27 mouse cellular contexts compared by ENCODE assay signal in genomic region chr6:28692659-28693058, GRCm38 (mm10).
"Had no signal": no experiment of that assay in that cellular context is flagged by ENCODE, and none has a peak within 500 bp of the region (broad histone marks: within the 10 kb centered on the region; RNA-seq: fewer than 3 reads in every experiment).

No protein-coding gene starts in this region.

- H3K27me3 ChIP-seq: heart, embryonic 13.5 days; heart, embryonic 15.5 days; hindbrain, embryonic 13.5 days; hindbrain, embryonic 15.5 days; kidney, embryonic 15.5 days; limb, embryonic 12.5 days; liver, embryonic 13.5 days; liver, embryonic 15.5 days had no signal

- H3K4me2 ChIP-seq: heart, embryonic 11.5 days; heart, embryonic 13.5 days; heart, embryonic 15.5 days; hindbrain, embryonic 13.5 days; hindbrain, embryonic 15.5 days; kidney, embryonic 15.5 days; limb, embryonic 12.5 days; liver, embryonic 11.5 days; liver, embryonic 13.5 days; liver, embryonic 15.5 days had no signal

- ATAC-seq: hindbrain, postnatal 0 days; intestine, embryonic 16.5 days had no signal

- H3K4me3 ChIP-seq: heart, adult 2 months; heart, embryonic 13.5 days; heart, embryonic 15.5 days; hindbrain, embryonic 13.5 days; hindbrain, embryonic 15.5 days; kidney, embryonic 15.5 days; left cerebral cortex, adult 2 months; limb, embryonic 10.5 days; limb, embryonic 12.5 days; liver, embryonic 13.5 days; liver, embryonic 15.5 days had no signal

- H3K36me3 ChIP-seq: heart, embryonic 13.5 days; heart, embryonic 15.5 days; hindbrain, embryonic 13.5 days; hindbrain, embryonic 15.5 days; limb, embryonic 10.5 days; liver, embryonic 15.5 days had no signal

- H3K27ac ChIP-seq: heart, adult 2 months; heart, embryonic 13.5 days; heart, embryonic 15.5 days; hindbrain, embryonic 13.5 days; hindbrain, embryonic 15.5 days; hindbrain, postnatal 0 days; kidney, embryonic 15.5 days; kidney, postnatal 0 days; left cerebral cortex, adult 2 months; limb, embryonic 10.5 days; limb, embryonic 12.5 days; liver, embryonic 13.5 days; liver, embryonic 15.5 days had no signal

- DNase-seq: gastrocnemius, postnatal 14 days; gastrocnemius, postnatal 36 days; heart, adult 11 months; heart, adult 2 months; heart, postnatal 14 days; heart, postnatal 36 days; kidney, adult 11 months; kidney, adult 2 months; kidney, adult 9 months; kidney, postnatal 14 days; kidney, postnatal 4 days; liver; liver, embryonic 13.5 days had no signal

- H3K9ac ChIP-seq: heart, embryonic 13.5 days; heart, embryonic 15.5 days; hindbrain, embryonic 13.5 days; hindbrain, embryonic 15.5 days; kidney, embryonic 15.5 days; limb, embryonic 12.5 days; liver, embryonic 13.5 days; liver, embryonic 15.5 days had no signal

- H3K4me1 ChIP-seq: heart, embryonic 13.5 days; heart, embryonic 15.5 days; hindbrain, embryonic 13.5 days; hindbrain, embryonic 15.5 days; kidney, embryonic 15.5 days; limb, embryonic 10.5 days; limb, embryonic 12.5 days; liver, embryonic 15.5 days had no signal

- H3K9me3 ChIP-seq: heart, embryonic 13.5 days; heart, embryonic 15.5 days; hindbrain, embryonic 13.5 days; hindbrain, embryonic 15.5 days; kidney, embryonic 15.5 days; limb, embryonic 10.5 days; limb, embryonic 12.5 days; liver, embryonic 13.5 days; liver, embryonic 15.5 days had no signal
